Mouse (Mus musculus): ENCODE results near the gene Anxa11. TPM values are rescaled to one million over a fixed set of nuclear protein-coding genes. Genes with fewer than 3 reads are reported as not detected.

The Anxa11 gene
- 3.5 and 4.2 TPM in 2 replicates for polyA plus RNA-seq (2014; fragmentation: Nextera tagmentation; extraction: Ambion mirVana)

DNA sequence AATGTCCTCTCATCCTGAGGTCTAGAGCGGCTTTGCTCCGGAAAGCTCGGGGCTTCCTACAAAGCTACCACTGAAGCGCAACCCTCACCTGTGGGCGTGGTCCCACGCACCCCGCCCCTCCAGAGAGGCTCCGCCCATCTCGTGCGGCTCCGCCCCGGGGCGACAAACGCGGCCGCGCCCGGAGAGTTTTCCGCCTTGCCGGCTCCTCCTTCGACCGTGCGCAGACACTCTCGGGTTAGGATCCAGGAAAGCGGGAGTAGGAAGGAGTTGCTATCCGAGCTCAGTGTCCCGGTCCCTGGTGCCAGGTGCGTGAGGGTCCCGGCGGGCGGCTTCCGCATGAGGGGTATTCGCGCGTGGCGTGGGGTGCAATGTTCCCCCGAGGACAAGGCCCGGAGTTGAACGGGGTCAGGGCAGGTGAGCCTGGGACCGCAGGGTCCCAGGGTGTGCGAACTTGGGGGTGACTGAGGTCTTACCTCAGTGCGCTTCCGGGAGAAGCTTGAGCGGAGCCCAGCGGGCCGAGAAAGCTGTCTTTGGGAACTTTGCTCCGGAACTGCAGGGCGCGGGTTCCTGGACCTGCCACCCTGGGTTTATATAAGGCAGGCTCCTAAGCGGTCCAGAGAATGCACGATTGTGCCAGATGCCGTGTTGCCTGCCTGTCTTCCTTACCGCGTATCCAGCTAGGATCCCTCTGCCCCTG lies at the start of gene Anxa11:
Anxa11 (plus strand) TSS at position 166 of the 697 bp plus-strand sequence.
- no peak within 1 kb of the TSS for H3K27ac ChIP-seq (ENCODE audit: low read depth, low read length)
- peak within 1 kb of the TSS; percentile 46 for H3K9ac ChIP-seq (ENCODE audit: low read length)
- H3K4me3 ChIP-seq (ENCODE audit: low read depth, low read length) = peak within 1 kb of the TSS; percentile 45
- no peaks in the 10 kb centered on the region for H3K9me3 ChIP-seq (ENCODE audit: control insufficient read depth, low read length)
- H3K4me1 ChIP-seq (ENCODE audit: control insufficient read depth, insufficient read depth, low read length) = peaks cover 3% of the 10 kb centered on the region; the same call in 1 of the 2 replicates
- peak; percentile 76 for DNase-seq (ENCODE audit: low spot score)
- peak; percentile 50; the same call in 1 of the 2 replicates for ATAC-seq (ENCODE audit: insufficient read depth, low FRiP score, low TSS enrichment)
- H3K4me2 ChIP-seq (ENCODE audit: low read depth) = peak within 1 kb of the TSS; percentile 90
- WGBS = 0% methylated on average over 54 of the region's 54 CpGs
- no peaks in the 10 kb centered on the region for H3K36me3 ChIP-seq (ENCODE audit: control insufficient read depth, insufficient read depth, low read length)
- H3K27me3 ChIP-seq (ENCODE audit: control insufficient read depth, insufficient read depth, low read length) = peaks cover 25% of the 10 kb centered on the region

DNA sequence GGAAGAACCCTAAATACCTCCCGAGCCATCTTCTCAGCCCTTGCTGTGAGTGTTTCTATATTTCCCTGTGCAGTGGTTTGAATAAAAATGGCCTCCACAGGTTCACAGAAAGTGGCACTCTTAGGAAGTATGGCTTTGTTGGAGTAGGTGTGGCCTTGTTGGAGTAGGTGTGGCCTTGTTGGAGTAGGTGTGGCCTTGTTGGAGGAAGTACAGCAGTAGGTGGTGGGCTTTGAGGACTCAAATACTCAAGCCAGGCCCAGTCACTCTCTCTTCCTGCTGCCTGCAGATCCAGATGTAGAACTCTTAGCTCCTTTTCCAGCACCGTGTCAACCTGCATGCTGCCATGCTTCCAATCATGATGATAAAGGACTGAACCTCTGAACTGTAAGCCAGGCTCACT lies 47.6 kb upstream of the Anxa11 start:
- DNase-seq (ENCODE audit: low spot score) = no peak
- ATAC-seq (ENCODE audit: insufficient read depth, low FRiP score, low TSS enrichment) = no peak
- no peaks in the 10 kb centered on the region for H3K36me3 ChIP-seq (ENCODE audit: control insufficient read depth, insufficient read depth, low read length)
- no peak overlapping the region for H3K4me3 ChIP-seq (ENCODE audit: low read depth, low read length)
- no peaks in the 10 kb centered on the region for H3K9me3 ChIP-seq (ENCODE audit: control insufficient read depth, low read length)
- H3K9ac ChIP-seq (ENCODE audit: low read length) = no peak overlapping the region
- 96% methylated on average over 2 of the region's 2 CpGs for WGBS
- peaks cover 2% of the 10 kb centered on the region; the same call in 1 of the 2 replicates for H3K4me1 ChIP-seq (ENCODE audit: control insufficient read depth, insufficient read depth, low read length)
- no peak overlapping the region for H3K4me2 ChIP-seq (ENCODE audit: low read depth)
- no peak overlapping the region for H3K27ac ChIP-seq (ENCODE audit: low read depth, low read length)
- H3K27me3 ChIP-seq (ENCODE audit: control insufficient read depth, insufficient read depth, low read length) = no peaks in the 10 kb centered on the region

DNA sequence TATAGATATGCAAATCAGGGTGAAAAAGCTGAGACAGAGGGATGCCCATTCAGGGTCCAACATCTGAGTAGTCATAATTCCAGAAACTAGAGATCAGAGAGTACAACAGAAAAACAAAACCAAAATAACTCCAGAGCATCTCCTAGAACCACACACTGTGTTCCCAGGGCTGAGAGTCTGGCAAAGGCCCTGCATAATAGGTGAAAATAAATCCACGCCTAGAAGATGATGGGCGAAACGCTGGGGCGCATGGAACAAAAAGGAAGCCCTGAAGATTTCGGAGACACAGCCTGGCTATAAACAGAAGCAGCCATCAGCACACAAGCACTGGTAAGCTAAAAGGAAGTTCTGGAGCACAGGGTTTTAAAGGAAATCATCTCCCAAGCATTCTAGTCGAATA lies 46.9 kb upstream of the Anxa11 start:
- H3K4me1 ChIP-seq (ENCODE audit: control insufficient read depth, insufficient read depth, low read length) = peaks cover 2% of the 10 kb centered on the region; the same call in 1 of the 2 replicates
- H3K27me3 ChIP-seq (ENCODE audit: control insufficient read depth, insufficient read depth, low read length) = no peaks in the 10 kb centered on the region
- no peak overlapping the region for H3K27ac ChIP-seq (ENCODE audit: low read depth, low read length)
- H3K4me3 ChIP-seq (ENCODE audit: low read depth, low read length) = no peak overlapping the region
- no peak overlapping the region for H3K9ac ChIP-seq (ENCODE audit: low read length)
- DNase-seq (ENCODE audit: low spot score) = no peak
- no peak for ATAC-seq (ENCODE audit: insufficient read depth, low FRiP score, low TSS enrichment)
- H3K9me3 ChIP-seq (ENCODE audit: control insufficient read depth, low read length) = no peaks in the 10 kb centered on the region
- no peak overlapping the region for H3K4me2 ChIP-seq (ENCODE audit: low read depth)
- 80% methylated on average over 6 of the region's 6 CpGs for WGBS
- no peaks in the 10 kb centered on the region for H3K36me3 ChIP-seq (ENCODE audit: control insufficient read depth, insufficient read depth, low read length)

DNA sequence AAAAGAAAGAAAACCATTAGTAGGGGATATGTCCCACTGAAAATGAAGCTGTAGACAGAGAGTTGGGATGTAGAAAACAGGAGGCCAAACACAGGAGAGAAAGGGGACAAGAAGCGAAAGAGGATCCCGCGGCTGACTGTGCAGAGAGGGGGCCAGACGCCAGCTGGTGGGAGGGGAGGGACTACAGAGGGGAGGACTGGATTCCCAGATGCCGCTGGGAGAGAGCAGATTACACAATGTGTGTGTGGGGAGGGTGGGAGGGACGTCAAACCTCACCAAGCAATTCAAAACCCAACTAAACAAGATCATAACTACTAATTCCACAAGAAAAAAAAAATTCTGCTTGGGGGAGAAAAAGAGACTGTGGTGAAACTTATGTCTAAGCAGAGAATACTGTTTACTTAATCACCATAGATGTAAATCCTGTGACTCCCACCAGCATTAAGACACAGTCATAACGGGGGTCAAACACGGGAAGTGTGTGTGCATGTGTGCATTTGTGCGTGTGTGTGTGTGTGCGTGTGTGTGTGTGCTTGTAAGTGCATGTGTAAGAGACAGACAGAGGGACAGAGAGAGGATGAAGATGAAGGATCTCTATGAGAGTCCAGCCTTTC lies 46.3 kb upstream of the Anxa11 start:
- H3K27me3 ChIP-seq (ENCODE audit: control insufficient read depth, insufficient read depth, low read length) = no peaks in the 10 kb centered on the region
- no peak overlapping the region for H3K9ac ChIP-seq (ENCODE audit: low read length)
- H3K4me2 ChIP-seq (ENCODE audit: low read depth) = no peak overlapping the region
- DNase-seq (ENCODE audit: low spot score) = peak; percentile 63
- H3K27ac ChIP-seq (ENCODE audit: low read depth, low read length) = no peak overlapping the region
- no peaks in the 10 kb centered on the region for H3K36me3 ChIP-seq (ENCODE audit: control insufficient read depth, insufficient read depth, low read length)
- no peaks in the 10 kb centered on the region for H3K9me3 ChIP-seq (ENCODE audit: control insufficient read depth, low read length)
- peaks cover 2% of the 10 kb centered on the region; the same call in 1 of the 2 replicates for H3K4me1 ChIP-seq (ENCODE audit: control insufficient read depth, insufficient read depth, low read length)
- H3K4me3 ChIP-seq (ENCODE audit: low read depth, low read length) = no peak overlapping the region
- no peak for ATAC-seq (ENCODE audit: insufficient read depth, low FRiP score, low TSS enrichment)
- WGBS = 42% methylated on average over 10 of the region's 10 CpGs

DNA sequence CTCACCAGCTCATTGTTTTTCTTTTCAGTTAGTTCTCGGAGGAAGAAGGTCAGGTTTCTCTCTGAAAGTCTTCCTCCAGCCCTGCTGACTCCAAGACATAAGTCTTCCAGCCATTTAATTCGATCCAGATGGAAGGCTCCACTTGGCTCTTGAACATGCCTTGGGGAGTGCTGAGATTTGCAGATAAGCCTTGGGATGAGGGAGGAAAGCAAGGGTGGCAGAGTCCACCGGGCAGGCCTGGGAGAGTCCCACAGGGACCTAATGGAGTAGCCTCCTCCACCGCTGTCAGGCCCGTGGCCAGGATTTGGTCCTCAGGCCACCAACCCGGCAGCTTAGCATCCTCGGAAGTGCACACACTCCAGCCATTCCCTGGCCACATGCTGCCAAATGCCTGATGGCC lies 45.3 kb upstream of the Anxa11 start:
- Histone ChIP-seq H3K36me3 (ENCODE audit: control insufficient read depth, insufficient read depth, low read length) (no peaks in the 10 kb centered on the region), H3K9ac (ENCODE audit: low read length) (no peak overlapping the region), H3K27me3 (ENCODE audit: control insufficient read depth, insufficient read depth, low read length) (no peaks in the 10 kb centered on the region), H3K4me3 (ENCODE audit: low read depth, low read length) (no peak overlapping the region), H3K27ac (ENCODE audit: low read depth, low read length) (no peak overlapping the region), H3K4me1 (ENCODE audit: control insufficient read depth, insufficient read depth, low read length) (peaks cover 2% of the 10 kb centered on the region; the same call in 1 of the 2 replicates), H3K4me2 (ENCODE audit: low read depth) (no peak overlapping the region), H3K9me3 (ENCODE audit: control insufficient read depth, low read length) (no peaks in the 10 kb centered on the region)
- no peak for DNase-seq (ENCODE audit: low spot score)
- no peak for ATAC-seq (ENCODE audit: insufficient read depth, low FRiP score, low TSS enrichment)
- 59% methylated on average over 7 of the region's 7 CpGs for WGBS

DNA sequence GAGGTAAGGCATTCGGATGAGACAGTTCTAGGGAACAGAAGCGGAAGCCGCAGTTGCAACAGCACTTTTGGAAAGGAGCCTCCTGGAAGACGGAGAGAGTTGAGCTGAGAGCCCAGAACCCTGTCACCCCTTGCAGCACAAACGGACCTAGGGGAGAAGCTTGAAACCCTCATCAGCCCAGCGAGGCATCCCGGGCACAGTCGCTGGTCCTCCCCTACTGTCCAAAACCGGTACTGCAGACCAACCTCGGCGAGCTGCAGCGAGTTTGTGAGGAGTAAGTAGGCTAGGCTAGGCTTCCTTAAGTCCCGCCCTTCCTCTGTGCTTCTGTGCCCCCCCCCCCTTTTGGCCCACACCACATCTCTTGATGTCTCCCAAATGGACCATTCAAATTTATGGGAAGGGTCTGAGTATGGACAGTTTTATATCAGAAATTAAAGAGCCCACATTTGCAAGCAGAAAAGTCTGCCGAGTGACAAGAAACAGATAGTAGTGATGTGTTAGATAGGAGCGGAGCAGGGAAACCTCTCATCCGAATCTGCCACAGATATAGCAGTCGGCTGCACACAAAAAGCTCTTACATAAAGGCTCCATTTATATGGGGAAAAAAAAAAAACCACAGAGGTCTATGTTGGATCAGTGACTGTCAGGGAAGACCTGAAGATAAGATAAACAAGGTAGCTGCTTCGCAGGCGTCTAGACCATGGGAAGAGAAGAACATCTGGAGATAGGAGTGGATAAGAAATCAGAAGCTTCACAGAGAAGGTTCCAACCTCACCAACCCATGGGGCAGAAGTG lies 41.6 kb upstream of the Anxa11 start:
- H3K4me2 ChIP-seq (ENCODE audit: low read depth) = no peak overlapping the region
- H3K4me1 ChIP-seq (ENCODE audit: control insufficient read depth, insufficient read depth, low read length) = peaks cover 2% of the 10 kb centered on the region; the same call in 1 of the 2 replicates
- no peak overlapping the region for H3K27ac ChIP-seq (ENCODE audit: low read depth, low read length)
- no peaks in the 10 kb centered on the region for H3K27me3 ChIP-seq (ENCODE audit: control insufficient read depth, insufficient read depth, low read length)
- ATAC-seq (ENCODE audit: insufficient read depth, low FRiP score, low TSS enrichment) (no peak), DNase-seq (ENCODE audit: low spot score) (peak; percentile 86)
- 27% methylated on average over 19 of the region's 19 CpGs for WGBS
- H3K4me3 ChIP-seq (ENCODE audit: low read depth, low read length) = no peak overlapping the region
- H3K36me3 ChIP-seq (ENCODE audit: control insufficient read depth, insufficient read depth, low read length) = no peaks in the 10 kb centered on the region
- H3K9me3 ChIP-seq (ENCODE audit: control insufficient read depth, low read length) = no peaks in the 10 kb centered on the region
- no peak overlapping the region for H3K9ac ChIP-seq (ENCODE audit: low read length)

DNA sequence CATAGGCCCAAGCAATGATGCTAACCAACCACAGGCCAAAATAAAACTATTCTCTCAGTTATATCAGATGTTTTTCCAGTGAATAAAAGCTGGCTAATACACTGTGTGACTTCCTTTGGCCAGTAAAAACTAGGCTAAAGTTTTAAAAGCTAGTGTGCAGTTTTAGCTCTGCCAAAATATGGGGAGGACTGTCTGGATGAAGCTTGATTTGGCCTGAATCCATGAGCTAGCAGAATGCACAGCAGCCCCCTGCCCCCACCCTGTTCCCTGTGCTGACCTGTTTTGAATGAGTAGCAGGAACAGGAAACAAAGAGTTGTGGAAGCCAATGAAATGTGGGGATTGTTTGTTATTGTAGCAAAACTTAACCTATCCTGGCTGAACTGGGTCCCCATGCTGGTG lies 39.4 kb upstream of the Anxa11 start:
- Histone ChIP-seq H3K9ac (ENCODE audit: low read length) (no peak overlapping the region), H3K4me3 (ENCODE audit: low read depth, low read length) (no peak overlapping the region), H3K36me3 (ENCODE audit: control insufficient read depth, insufficient read depth, low read length) (no peaks in the 10 kb centered on the region), H3K27me3 (ENCODE audit: control insufficient read depth, insufficient read depth, low read length) (no peaks in the 10 kb centered on the region), H3K4me2 (ENCODE audit: low read depth) (no peak overlapping the region), H3K9me3 (ENCODE audit: control insufficient read depth, low read length) (no peaks in the 10 kb centered on the region), H3K27ac (ENCODE audit: low read depth, low read length) (no peak overlapping the region), H3K4me1 (ENCODE audit: control insufficient read depth, insufficient read depth, low read length) (no peaks in the 10 kb centered on the region)
- ATAC-seq (ENCODE audit: insufficient read depth, low FRiP score, low TSS enrichment) = no peak
- no peak for DNase-seq (ENCODE audit: low spot score)

DNA sequence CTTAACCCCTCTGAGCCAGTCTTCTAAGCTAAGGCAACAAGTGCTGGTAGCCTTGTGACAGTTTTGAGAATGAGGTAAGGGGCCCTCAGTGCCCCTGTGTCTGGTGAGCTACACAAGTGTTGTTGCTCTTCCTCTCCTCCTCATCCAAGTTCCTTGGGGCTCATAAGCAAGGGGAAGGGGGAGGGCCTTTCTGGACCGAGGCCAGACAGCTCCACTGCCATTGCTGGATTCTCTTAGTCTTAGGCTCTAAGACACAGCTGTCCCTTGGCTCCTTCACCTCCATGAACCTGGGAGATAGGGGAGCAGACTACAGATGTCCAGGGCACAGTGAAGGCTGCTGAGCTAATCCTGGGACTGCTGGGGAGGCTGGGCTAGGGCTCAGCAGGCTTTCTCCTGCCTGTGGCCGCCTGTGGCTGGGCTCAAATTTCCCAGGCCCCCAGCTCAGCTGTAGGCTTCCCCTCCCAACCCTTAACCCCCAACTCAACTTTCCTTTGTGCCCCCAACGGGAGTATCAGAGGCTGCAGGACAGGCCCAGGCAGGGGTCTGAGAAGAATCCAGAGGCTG lies 38.6 kb upstream of the Anxa11 start:
- Histone ChIP-seq H3K4me3 (ENCODE audit: low read depth, low read length) (no peak overlapping the region), H3K36me3 (ENCODE audit: control insufficient read depth, insufficient read depth, low read length) (no peaks in the 10 kb centered on the region), H3K4me1 (ENCODE audit: control insufficient read depth, insufficient read depth, low read length) (no peaks in the 10 kb centered on the region), H3K9ac (ENCODE audit: low read length) (no peak overlapping the region), H3K4me2 (ENCODE audit: low read depth) (no peak overlapping the region), H3K27ac (ENCODE audit: low read depth, low read length) (no peak overlapping the region), H3K27me3 (ENCODE audit: control insufficient read depth, insufficient read depth, low read length) (no peaks in the 10 kb centered on the region), H3K9me3 (ENCODE audit: control insufficient read depth, low read length) (no peaks in the 10 kb centered on the region)
- 31% methylated on average over 3 of the region's 3 CpGs for whole genome bisulfite sequencing
- DNase-seq (ENCODE audit: low spot score) (no peak), ATAC-seq (ENCODE audit: insufficient read depth, low FRiP score, low TSS enrichment) (no peak)

Data from neural tube, embryonic 11.5 days (tissue).